Mouse (Mus musculus) heart, embryonic 13.5 days (tissue): Measurements from ENCODE around the gene Def6. TPM values are rescaled to one million over a fixed set of nuclear protein-coding genes. Genes with fewer than 3 reads are reported as not detected.

ENCODE experiments used
- ATAC-seq: fragments of 200-750 bp; cut with Nextera tagmentation; 2 replicates; pipeline ENCODE4 v1.8.0; 2017; ENCODE audit warnings: moderate TSS enrichment; ENCODE audit not compliant: insufficient number of reproducible peaks, low FRiP score, low TSS enrichment; ENCODE audit errors: extremely low read depth
- H3K27ac ChIP-seq: fragments of 300-500 bp; sonication (generic); replicated peaks from 2 replicates; pipeline ENCODE4 v1.5.1; 2015; ENCODE audit warnings: moderate library complexity, mild to moderate bottlenecking, inconsistent platforms
- H3K27me3 ChIP-seq: fragments of 300-500 bp; sonication (generic); replicated peaks from 2 replicates; pipeline ENCODE4 v1.6.1; 2015; ENCODE audit warnings: mild to moderate bottlenecking, inconsistent platforms
- H3K36me3 ChIP-seq: fragments of 300-500 bp; sonication (generic); 2 replicates; pipeline ENCODE4 v1.6.1; 2015; ENCODE audit warnings: mild to moderate bottlenecking, inconsistent platforms
- H3K4me1 ChIP-seq: fragments of 300-500 bp; sonication (generic); 2 replicates; pipeline ENCODE4 v1.6.1; 2015; ENCODE audit warnings: inconsistent platforms
- H3K4me2 ChIP-seq: fragments of 300-500 bp; sonication (generic); 2 replicates; pipeline ENCODE4 v1.6.1; 2015; ENCODE audit warnings: inconsistent platforms, mild to moderate bottlenecking, moderate library complexity
- H3K4me3 ChIP-seq: fragments of 300-500 bp; sonication (generic); 2 replicates; pipeline ENCODE4 v1.5.1; 2015; ENCODE audit warnings: moderate library complexity, mild to moderate bottlenecking, inconsistent platforms
- H3K9ac ChIP-seq: fragments of 300-500 bp; sonication (generic); 2 replicates; pipeline ENCODE4 v1.6.1; 2015; ENCODE audit warnings: inconsistent platforms, mild to moderate bottlenecking, moderate library complexity
- H3K9me3 ChIP-seq: fragments of 300-500 bp; sonication (generic); 2 replicates; pipeline ENCODE4 v1.6.1; 2016; ENCODE audit warnings: inconsistent platforms
- WGBS: fragments of 180-500 bp; shearing (Covaris S2); methylation state at CpG from one replicate; pipeline ENCODE4 v1.1.7; 2015; ENCODE audit warnings: mixed read lengths; 5-methylcytosine and 5-hydroxymethylcytosine counted together
- polyA plus RNA-seq: library from polyadenylated mRNA; unstranded; fragments of >200 nt; fragmentation: Nextera tagmentation; extraction: Ambion mirVana; gene quantifications from 2 replicates; pipeline ENCODE4 v1.2.1, GENCODE M21; 2015

Def6 gene
- 3.0 and 3.3 TPM in 2 replicates for polyA plus RNA-seq

DNA sequence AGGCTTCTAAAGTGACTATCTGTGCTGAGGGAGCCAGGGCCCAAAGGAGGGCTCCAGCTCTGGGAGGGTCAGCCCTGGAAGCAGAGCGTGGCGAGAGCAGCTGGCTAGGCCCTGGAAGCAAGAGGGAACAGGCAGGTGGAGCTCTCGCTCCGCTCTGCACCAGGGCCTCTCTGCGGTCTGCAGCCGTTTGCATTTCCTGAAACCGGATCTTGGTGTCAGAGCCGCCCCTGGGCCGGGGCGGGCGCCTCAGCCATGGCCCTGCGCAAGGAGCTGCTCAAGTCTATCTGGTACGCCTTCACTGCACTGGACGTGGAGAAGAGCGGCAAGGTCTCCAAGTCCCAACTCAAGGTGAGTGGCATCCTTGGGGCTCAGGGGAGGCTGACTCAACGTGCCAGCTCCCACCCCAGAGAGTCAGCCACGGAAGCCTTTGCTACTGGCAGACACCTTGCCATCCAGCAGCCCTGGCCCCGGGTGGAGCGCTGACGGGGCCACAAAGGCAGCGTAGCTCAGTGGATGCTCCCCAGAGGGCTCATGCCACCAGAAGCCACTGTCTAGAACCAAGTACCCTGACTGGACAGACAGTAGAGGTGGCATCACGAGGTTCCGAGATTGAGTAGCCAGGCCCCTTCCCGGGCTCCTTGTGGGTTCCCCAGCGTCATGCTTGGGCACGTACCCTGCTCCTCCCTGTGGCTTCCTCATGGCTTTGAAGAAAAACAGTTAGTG is at the start of gene Def6:
TSS of gene Def6 (plus strand) at position 188 of the 723 bp plus-strand sequence.
- WGBS, result 19% methylated on average over 26 of the region's 26 CpGs
- peak; percentile 60; the same call in 1 of the 2 replicates for ATAC-seq
- H3K27ac ChIP-seq, result peak within 1 kb of the TSS; percentile 76
- 0 out of 2 replicates have a peak, but pooled peaks cover 3% of the 10 kb centered on the region for H3K27me3 ChIP-seq
- H3K36me3 ChIP-seq, result peaks cover 15% of the 10 kb centered on the region
- H3K4me2 ChIP-seq, result peak within 1 kb of the TSS; percentile 72
- peak within 1 kb of the TSS; percentile 47 for H3K4me3 ChIP-seq
- peak within 1 kb of the TSS; percentile 77 for H3K9ac ChIP-seq
- H3K9me3 ChIP-seq, result no peaks in the 10 kb centered on the region
- peaks cover 19% of the 10 kb centered on the region for H3K4me1 ChIP-seq

DNA sequence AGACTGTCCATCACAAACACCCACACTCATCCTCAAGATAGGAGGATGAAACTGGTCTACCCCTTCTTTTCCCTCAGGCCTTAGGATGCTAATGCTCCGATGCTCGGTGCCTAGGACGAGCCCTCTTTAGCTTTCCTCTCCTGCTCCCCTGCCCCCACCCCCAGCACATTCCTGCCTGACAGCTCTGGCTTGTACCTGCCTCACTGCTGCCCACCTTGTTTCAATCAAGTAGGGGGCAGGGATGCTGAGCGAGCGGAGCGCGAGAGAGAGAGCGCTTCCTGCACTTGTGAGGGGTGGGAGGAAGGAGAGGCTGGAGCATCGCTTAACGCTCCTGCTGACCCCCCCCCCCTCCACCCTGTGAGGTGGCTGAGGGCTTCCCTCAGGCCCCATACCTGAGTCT is 47.2 kb upstream of the Def6 start:
- 6% methylated on average over 10 of the region's 10 CpGs for WGBS
- Histone ChIP-seq H3K4me1 (peaks cover 23% of the 10 kb centered on the region), H3K27me3 (peaks cover 90% of the 10 kb centered on the region), H3K9me3 (no peaks in the 10 kb centered on the region), H3K27ac (no peak overlapping the region), H3K9ac (no peak overlapping the region), H3K36me3 (no peaks in the 10 kb centered on the region), H3K4me2 (no peak overlapping the region; the same call in 1 of the 2 replicates), H3K4me3 (no peak overlapping the region)
- no peak for ATAC-seq

DNA sequence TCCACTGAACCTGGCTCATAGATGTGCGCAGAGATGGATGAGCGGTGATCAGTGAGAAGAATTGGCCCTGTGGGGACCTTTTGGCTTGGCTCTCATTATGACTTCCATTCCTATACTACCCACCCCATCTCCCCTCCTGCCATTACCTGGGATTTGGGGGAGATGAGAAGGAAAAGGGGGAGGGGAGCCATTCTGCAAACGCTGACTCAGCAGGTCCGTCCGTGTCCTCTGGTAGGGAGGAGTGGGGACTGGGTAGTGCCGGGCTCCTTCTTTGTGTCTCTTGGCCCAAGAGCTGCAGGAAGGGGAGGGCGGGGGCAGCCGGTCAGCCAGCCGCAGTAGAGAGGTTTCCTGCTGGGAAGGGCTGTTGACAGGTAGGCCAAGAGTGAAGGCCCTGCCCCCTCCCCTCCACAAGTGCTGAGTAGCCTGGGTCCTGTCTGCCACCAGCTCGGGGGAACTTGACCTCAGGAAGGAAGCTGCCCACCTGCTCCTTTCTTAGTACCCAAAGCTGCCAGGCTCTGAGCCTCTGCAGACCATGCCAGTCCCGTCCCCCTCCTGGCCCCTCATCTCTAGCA is 46.2 kb upstream of the Def6 start:
- no peaks in the 10 kb centered on the region for H3K9me3 ChIP-seq
- WGBS, result 13% methylated on average over 10 of the region's 11 CpGs
- no peak overlapping the region for H3K4me3 ChIP-seq
- no peaks in the 10 kb centered on the region for H3K36me3 ChIP-seq
- no peak for ATAC-seq
- H3K9ac ChIP-seq, result 0 out of 2 replicates have a peak overlapping the region, but pooled peaks have one; percentile 2
- H3K4me2 ChIP-seq, result peak overlapping the region; percentile 39
- H3K27ac ChIP-seq, result 0 out of 2 replicates have a peak overlapping the region, but pooled peaks have one; percentile 12
- H3K4me1 ChIP-seq, result peaks cover 23% of the 10 kb centered on the region
- peaks cover 90% of the 10 kb centered on the region for H3K27me3 ChIP-seq

DNA sequence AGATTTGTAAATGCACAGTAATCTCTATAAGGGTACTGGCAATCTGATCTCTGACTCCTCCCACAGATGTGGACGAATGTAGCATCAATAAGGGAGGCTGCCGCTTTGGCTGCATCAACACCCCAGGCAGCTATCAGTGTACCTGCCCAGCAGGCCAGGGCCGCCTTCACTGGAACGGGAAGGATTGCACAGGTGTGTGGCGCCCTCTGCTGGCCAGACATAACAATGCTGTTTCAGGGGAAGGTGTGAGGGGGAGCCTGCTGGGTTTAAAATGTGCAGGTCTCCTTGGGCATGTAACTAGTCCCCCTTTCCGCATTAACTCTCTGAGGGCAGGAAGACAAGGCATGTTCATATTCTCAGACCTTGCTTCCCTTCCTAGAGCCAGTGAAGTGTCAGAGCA is 43.9 kb upstream of the Def6 start:
- Histone ChIP-seq H3K4me1 (peaks cover 23% of the 10 kb centered on the region), H3K9me3 (no peaks in the 10 kb centered on the region), H3K9ac (no peak overlapping the region), H3K4me3 (no peak overlapping the region), H3K4me2 (no peak overlapping the region), H3K27ac (no peak overlapping the region), H3K36me3 (no peaks in the 10 kb centered on the region), H3K27me3 (peaks cover 75% of the 10 kb centered on the region)
- ATAC-seq, result no peak
- 13% methylated on average over 6 of the region's 6 CpGs for WGBS

DNA sequence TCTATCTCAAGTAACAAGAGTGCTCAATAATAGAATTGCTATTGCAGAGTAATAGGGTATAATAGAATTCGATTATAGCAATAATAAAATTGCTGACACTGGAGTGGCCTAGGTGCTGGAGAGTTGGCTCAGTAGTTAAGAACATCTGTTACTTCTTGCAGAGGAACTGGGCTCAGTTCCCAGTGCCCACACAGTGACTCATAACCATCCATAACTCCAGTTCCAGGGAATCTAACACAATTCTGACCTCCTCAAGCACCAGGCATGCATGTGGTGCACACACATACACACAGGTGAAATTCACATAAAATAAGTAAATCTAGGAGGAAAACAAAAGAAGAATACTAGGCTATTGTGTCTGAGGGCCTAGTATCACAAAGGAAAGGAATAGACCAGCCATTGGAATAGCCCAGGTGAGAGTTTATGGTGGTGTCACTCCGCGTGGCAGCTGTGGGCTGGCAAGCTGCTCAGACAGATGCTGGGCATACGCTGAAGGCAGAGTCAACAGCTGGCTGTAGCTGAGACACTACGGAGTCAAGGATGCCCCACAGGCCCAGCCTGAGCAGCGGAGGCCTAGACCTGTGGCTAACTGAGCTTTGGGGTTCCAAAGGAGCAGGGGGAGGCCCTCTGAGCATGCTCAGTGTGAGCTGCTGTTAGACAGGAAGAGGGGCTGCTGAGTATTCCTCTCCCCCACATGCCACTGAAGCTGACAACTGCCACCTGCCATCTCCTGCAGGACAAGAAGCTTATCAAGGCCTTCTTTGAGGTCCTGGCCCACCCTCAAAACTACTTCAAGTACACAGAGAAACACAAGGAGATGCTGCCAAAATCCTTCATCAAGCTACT is 36.9 kb upstream of the Def6 start:
- Histone ChIP-seq H3K9me3 (no peaks in the 10 kb centered on the region), H3K4me1 (peaks cover 30% of the 10 kb centered on the region), H3K27me3 (peaks cover 15% of the 10 kb centered on the region), H3K4me2 (no peak overlapping the region), H3K4me3 (no peak overlapping the region), H3K9ac (no peak overlapping the region), H3K36me3 (no peaks in the 10 kb centered on the region), H3K27ac (no peak overlapping the region)
- 79% methylated on average over 6 of the region's 6 CpGs for whole genome bisulfite sequencing
- no peak for ATAC-seq

DNA sequence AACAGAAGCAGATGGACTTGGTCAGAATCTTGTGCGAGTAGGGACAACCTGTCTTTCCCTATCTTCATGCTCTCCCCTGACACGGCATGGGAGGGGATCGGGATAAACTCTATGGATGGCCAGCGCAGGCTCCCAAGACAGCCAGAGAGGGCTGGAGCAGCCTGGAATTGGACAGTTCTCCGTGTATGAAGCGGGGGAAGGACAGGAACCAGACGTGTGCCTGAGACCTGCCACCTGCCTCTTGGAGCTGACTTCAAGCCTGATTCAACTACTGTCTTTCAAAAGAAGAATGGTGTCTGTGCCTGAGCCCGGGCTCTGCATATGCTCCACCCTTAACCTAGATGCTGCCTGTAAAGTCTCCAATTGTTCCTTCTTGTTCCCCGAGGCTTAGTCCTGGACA is 34.9 kb upstream of the Def6 start:
- peak overlapping the region; percentile 32 for H3K4me2 ChIP-seq
- 33% methylated on average over 9 of the region's 9 CpGs for WGBS
- 0 out of 2 replicates have a peak overlapping the region, but pooled peaks have one; percentile 25 for H3K9ac ChIP-seq
- H3K4me1 ChIP-seq, result peaks cover 38% of the 10 kb centered on the region
- ATAC-seq, result no peak
- H3K36me3 ChIP-seq, result no peaks in the 10 kb centered on the region
- H3K9me3 ChIP-seq, result no peaks in the 10 kb centered on the region
- no peaks in the 10 kb centered on the region; the same call in 1 of the 2 replicates for H3K27me3 ChIP-seq
- H3K4me3 ChIP-seq, result no peak overlapping the region
- peak overlapping the region; percentile 38; the same call in 1 of the 2 replicates for H3K27ac ChIP-seq

DNA sequence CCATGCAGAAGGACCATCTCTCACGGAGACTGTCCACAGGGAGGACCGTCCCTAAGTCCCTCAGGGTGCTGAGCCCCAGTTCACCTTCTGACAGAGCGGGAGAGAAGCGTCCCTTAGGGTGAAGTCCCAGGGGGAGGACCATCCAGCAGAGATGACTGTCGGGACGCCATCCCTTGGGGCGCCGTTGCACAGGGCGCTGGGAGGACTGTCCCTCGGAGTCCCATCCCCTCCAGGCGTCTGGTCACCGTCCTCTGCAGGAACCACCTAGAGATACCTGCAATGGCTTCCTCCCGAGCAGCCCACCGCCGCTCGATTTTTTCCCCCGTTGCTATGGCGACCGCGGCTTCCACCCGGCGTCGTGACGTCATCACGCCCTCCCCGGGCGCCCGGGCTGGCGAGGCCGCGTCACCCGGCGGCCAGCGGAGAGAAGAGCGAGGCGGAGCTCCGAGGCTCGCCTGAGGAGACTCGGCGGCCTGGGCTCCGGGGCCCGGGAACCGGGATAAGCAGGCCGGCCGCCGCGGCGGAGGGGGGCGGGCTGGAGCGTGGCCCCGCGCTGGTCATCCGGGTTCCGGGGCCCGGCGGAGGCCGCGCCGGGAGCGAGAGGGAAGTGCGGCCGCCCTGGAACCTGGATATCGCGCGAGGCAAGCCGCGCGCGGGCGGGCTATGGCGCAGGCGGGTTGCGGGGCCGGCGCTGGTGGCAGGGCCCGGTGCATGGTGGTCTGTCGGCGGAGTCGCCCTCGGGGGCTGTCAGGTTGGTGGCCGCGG is 30.6 kb upstream of the Def6 start, which contains the start of gene Zfp523:
TSS of gene Zfp523 (plus strand) at position 355 of the 765 bp plus-strand sequence.
- peak; percentile 60 for ATAC-seq
- WGBS, result under 1% methylated on average over 63 of the region's 82 CpGs
- peak within 1 kb of the TSS; percentile 98 for H3K9ac ChIP-seq
- H3K27ac ChIP-seq, result peak within 1 kb of the TSS; percentile 91
- no peaks in the 10 kb centered on the region; the same call in 1 of the 2 replicates for H3K36me3 ChIP-seq
- H3K9me3 ChIP-seq, result no peaks in the 10 kb centered on the region
- peak within 1 kb of the TSS; percentile 89 for H3K4me3 ChIP-seq
- peaks cover 67% of the 10 kb centered on the region for H3K4me1 ChIP-seq
- no peaks in the 10 kb centered on the region for H3K27me3 ChIP-seq
- H3K4me2 ChIP-seq, result peak within 1 kb of the TSS; percentile 92

DNA sequence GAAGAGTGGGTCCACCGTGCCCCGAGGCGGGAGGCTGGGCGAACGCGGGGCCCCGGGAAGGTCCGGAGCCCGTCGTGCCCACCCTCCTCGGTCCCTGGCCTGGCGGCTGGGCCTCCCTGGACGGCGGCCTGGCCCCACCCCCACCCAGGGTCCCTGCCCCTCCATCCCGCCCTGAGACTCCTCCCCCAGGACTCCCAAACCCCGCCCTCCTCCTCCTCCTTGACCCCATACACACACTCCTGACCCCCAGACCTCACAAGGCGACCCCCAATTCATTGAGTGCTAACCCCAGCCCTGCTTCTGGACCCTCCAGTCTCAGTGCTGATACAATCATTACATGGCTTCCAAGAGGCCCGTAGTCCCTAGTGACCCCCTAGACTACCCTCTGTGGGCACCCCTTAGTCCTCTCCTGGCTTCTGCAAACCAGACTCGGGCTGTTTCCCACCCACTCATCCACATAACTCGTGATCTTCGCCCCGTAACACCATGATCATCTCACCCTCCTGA is 30.0 kb upstream of the Def6 start:
- no peaks in the 10 kb centered on the region for H3K9me3 ChIP-seq
- no peaks in the 10 kb centered on the region for H3K27me3 ChIP-seq
- ATAC-seq, result peak; percentile 68
- H3K4me1 ChIP-seq, result peaks cover 67% of the 10 kb centered on the region
- peak overlapping the region; percentile 91 for H3K27ac ChIP-seq
- WGBS, result 11% methylated on average over 13 of the region's 22 CpGs
- no peaks in the 10 kb centered on the region; the same call in 1 of the 2 replicates for H3K36me3 ChIP-seq
- peak overlapping the region; percentile 89 for H3K4me3 ChIP-seq
- H3K9ac ChIP-seq, result peak overlapping the region; percentile 98
- H3K4me2 ChIP-seq, result peak overlapping the region; percentile 92

DNA sequence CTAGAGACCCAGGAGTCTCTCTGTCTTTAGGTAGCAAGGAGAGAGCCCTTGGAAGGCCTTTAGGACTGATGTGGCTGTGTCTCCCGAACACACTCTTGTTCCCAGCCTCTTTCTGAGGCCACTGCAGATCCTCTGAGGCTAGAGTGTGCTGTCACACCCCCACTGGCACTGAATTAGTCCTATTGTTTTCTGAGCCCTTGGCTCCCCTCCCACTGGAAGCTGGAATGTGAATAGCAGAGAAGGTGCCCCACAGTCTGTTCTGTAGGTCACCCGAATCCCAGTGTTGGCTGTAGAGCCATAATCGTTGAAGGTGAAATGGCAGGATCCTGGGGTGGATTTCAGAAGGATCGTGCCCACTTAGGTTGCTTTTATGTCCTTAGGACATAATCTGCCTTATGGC is 27.2 kb upstream of the Def6 start:
- H3K4me1 ChIP-seq, result peaks cover 81% of the 10 kb centered on the region
- ATAC-seq, result no peak
- H3K4me2 ChIP-seq, result peak overlapping the region; percentile 92
- H3K4me3 ChIP-seq, result peak overlapping the region; percentile 28; the same call in 1 of the 2 replicates
- H3K27ac ChIP-seq, result peak overlapping the region; percentile 67
- peak overlapping the region; percentile 15 for H3K9ac ChIP-seq
- no peaks in the 10 kb centered on the region for H3K27me3 ChIP-seq
- no peaks in the 10 kb centered on the region; the same call in 1 of the 2 replicates for H3K36me3 ChIP-seq
- no peaks in the 10 kb centered on the region for H3K9me3 ChIP-seq
- 37% methylated on average over 4 of the region's 4 CpGs for WGBS

DNA sequence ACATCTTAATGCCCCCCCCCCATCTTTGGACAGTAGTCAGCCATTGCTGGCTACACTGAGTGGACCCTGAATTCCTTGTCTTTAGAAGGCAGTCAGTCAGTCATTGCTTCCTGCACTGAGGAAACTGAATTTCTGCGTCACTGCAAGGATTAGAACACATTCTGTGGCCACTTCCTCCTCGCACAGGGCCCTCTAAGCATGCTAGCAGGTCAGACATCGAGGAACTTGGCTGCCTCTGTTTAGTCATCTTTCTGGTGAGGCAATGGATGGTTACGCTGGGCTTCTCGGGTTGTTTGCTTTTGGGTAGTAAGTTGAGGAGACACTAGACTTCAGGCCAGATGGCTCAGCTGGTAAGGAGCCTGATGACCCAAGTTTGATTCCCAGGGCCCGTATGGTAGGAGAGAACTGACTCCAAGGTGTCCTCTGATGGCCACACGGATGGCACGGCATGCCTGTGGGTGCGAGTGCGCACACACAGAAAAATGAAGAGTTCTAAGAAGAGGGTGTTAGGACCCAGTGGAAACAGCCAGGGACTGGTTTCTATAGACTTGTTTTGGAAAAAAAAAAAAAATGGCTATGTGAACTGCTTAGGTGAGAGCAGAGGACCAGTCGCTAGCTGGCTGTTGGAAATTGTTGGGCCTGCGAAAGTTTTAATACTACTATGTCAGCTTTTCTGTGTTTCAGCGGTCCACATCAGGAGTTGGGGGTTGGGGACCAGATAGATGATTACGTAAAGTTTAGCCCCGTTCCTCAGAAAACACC is 26.6 kb upstream of the Def6 start:
- H3K4me3 ChIP-seq, result no peak overlapping the region
- H3K4me1 ChIP-seq, result peaks cover 88% of the 10 kb centered on the region
- ATAC-seq, result no peak
- H3K9ac ChIP-seq, result no peak overlapping the region; the same call in 1 of the 2 replicates
- H3K36me3 ChIP-seq, result no peaks in the 10 kb centered on the region; the same call in 1 of the 2 replicates
- H3K27me3 ChIP-seq, result no peaks in the 10 kb centered on the region
- no peaks in the 10 kb centered on the region for H3K9me3 ChIP-seq
- WGBS, result 75% methylated on average over 15 of the region's 15 CpGs
- peak overlapping the region; percentile 67 for H3K27ac ChIP-seq
- H3K4me2 ChIP-seq, result peak overlapping the region; percentile 92
